Mouse (Mus musculus) kidney, adult 18-20 months (tissue): ENCODE measurements around the gene 0610010K14Rik.

ENCODE experiments used
- DNase-seq: peaks from one replicate; pipeline ENCODE4 v3.0.0; 2021

0610010K14Rik gene

DNA sequence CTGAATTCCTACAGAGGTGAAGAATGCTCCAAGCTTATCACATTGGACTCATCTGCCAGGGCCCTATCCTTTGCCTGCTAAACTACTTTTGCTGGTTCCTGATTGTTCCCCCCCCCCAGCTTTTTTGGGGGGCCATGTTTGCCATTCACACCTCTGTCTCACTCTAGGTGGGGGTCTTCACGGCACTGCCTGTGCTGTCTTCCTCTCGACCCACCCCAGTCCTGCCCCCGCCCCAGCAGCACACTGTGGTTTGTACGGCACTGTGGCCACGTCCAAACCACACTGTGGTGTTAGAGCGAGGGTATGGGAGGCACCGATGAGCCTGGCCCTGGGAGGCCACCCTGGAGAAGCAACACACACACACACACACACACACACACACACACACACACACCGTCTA, 3.2 kb downstream of the 0610010K14Rik start:
- DNase-seq = no peak

- peak; percentile 16 for DNase-seq
These were observed 3.7 kb downstream of the 0610010K14Rik start for GRCm38 (mm10) chr11:70234037-70234436.

- DNase-seq = no peak
These were observed 4.7 kb downstream of the 0610010K14Rik start for GRCm38 (mm10) chr11:70233016-70233415.

- peak; percentile 64 for DNase-seq
These were observed 5.2 kb downstream of the 0610010K14Rik start for GRCm38 (mm10) chr11:70232546-70232945.

GRCm38 (mm10) chr11:70230239-70230727, 7.4 kb downstream of the 0610010K14Rik start:
- DNase-seq = peak; percentile 86

GRCm38 (mm10) chr11:70229260-70230010, 8.3 kb downstream of the 0610010K14Rik start, which contains the start of gene Bcl6b:
Gene Bcl6b, minus strand, starts transcription at chr11:70229798.
- no peak for DNase-seq

GRCm38 (mm10) chr11:70228828-70229227, 8.9 kb downstream of the 0610010K14Rik start:
- DNase-seq = peak; percentile 87

DNA sequence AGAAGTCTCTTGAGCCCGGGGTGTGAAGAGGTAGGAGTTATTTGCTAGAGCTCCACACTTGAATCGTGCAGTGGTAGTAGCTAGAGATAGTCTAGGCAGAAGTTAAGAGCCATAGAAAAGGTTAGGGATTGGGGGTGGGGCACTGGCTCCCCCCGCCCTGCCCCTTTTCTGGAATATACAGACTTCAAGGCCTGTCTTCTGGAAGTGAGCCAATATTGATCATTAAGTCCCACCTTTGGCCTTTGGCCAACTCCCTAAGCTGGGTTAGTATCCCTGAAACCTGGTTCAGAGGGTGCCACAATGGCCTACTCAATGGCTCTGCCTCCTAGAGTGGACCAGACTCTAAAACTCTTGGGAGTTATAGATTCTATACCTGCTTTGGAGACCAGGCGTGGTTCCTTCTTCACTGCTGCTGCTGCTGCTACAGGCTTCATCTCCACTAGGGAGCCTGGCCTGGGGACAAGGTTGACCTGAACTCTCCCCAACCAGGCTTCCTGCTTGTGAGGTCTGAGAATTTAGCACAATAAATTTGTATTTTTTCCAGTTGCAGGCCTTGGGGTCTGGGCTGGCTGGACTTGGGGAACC, 10.0 kb downstream of the 0610010K14Rik start:
- DNase-seq = no peak

GRCm38 (mm10) chr11:70227126-70227525, 10.6 kb downstream of the 0610010K14Rik start:
- no peak for DNase-seq

DNA sequence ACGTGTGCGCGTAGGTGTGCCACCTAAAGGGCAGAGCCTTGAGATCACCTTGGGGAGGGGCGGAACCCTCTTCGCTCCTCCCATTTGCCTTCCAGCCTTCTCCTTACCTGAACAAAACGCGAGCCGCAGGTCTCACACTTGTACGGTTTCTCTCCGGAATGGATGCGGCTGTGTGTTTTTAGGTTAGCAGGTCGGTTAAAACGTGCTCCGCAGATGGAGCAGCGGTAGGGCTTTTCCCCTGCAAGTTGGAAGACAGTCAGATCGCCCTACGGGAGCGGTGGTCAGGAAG, 11.2 kb downstream of the 0610010K14Rik start:
- peak; percentile 59 for DNase-seq

- peak; percentile 11 for DNase-seq
These were observed 11.7 kb downstream of the 0610010K14Rik start for GRCm38 (mm10) chr11:70225798-70226601.

DNA sequence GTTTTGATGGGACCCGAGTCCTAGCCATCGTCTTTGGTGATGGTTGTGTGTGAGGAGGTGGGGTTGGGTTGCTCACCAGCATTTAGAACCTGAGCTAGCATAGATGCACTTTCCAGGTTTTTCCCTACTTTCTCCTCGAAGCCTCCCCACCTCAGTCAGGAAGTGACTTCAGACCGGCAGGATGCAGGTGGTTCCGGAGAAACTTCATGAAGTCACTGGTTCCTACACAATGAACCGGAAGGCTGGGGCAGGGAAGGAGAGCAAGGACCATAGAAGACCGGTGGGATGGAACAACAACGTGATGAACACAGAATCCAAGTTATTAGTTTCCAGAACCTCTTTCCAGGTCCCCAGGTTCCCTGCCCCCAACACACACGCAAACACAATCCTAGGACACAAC, 14.0 kb downstream of the 0610010K14Rik start:
- peak; percentile 49 for DNase-seq

- DNase-seq = peak; percentile 57
These were observed 15.9 kb downstream of the 0610010K14Rik start for GRCm38 (mm10) chr11:70221603-70222500.

DNA sequence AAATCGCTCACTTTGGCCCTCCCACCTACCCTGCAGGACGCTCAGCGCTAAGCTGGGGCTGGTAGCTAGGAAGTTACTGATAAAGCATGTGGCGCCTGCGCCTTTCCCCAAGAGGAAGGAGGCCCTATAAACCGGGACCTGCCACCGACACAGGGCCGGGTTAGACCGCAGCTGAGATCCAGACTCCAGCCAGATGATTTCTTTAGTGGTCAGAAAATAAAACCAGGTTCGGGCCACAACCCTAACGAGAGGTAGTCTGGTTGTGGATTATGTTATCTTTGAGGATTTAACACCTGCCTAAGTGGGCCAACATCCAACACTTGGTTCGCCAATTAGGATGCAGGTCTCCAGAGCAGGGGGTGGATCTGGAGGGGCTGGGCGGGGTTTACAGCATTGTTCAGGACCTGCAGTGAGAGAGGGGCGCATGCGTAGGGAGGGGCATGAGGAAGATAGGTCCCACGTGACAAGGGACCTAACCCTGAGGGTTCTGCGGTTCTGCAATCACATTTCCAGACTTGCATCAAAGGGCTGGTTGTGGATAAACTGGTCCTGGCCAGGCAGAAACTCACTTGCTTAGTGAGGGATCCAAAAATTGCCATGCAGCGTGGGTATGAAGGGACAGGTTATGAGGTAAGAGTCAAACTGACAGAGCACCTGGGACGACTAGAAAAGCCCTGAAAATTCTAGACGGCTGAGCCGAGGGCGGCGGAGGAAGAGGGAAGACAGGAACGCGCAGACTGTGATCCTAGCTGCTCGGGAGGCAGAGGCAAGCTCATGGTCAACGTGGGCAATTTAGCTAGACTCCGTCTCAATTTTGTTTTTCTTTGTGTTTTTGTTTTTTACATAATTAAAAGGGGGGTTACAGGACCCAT, 16.7 kb downstream of the 0610010K14Rik start, which contains the start of gene Slc16a13:
Gene Slc16a13 (minus strand): TSS at position 334 of the 872 bp plus-strand sequence.
- DNase-seq = peak; percentile 96

GRCm38 (mm10) chr11:70220323-70220722, 17.4 kb downstream of the 0610010K14Rik start:
- no peak for DNase-seq

GRCm38 (mm10) chr11:70219873-70220272, 17.8 kb downstream of the 0610010K14Rik start:
- DNase-seq = no peak

GRCm38 (mm10) chr11:70218741-70219470, 18.8 kb downstream of the 0610010K14Rik start:
- peak; percentile 53 for DNase-seq

DNA sequence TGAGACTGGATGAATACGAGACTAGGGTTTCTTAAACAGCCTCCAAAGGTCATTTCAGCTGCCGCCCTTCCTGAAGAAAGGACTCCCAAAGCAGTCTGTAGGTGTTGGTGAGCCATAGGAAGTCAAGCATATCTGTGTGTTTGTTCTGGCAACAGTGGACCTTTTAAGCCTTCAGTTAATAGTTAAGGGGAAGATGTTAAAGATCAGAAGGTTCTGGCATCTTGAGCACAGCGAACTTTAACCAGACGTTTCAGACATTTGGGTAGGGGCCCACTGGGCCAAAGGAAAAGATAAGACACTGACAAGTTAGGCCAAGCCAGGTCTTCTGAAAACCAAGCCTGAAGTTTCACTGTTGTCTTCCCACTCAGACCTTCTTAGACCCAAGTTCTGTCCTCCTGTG, 19.7 kb downstream of the 0610010K14Rik start:
- DNase-seq = no peak

GRCm38 (mm10) chr11:70216103-70216502, 21.6 kb downstream of the 0610010K14Rik start:
- DNase-seq = no peak

GRCm38 (mm10) chr11:70215301-70215700, 22.4 kb downstream of the 0610010K14Rik start:
- DNase-seq = peak; percentile 73

DNA sequence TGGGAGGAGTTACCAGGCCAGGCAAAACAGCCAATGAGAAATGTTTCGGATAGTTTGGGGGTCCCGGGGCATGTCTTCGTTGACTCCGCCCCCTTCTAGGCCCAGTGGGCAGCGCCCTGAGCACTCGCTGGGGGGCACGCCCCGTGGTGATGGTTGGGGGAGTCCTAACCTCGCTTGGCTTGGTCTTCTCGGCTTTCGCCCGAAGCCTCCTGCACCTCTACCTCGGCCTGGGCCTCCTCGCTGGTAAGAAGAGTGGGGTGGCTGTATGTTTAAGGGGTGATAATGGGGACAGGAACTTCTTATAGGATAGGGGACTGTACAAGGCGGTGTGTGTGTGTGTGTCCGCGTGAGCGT, 22.9 kb downstream of the 0610010K14Rik start:
- no peak for DNase-seq
